8 mouse cellular contexts compared by ENCODE assay signal in genomic region chr11:19925149-19925975, GRCm38 (mm10). TPM values are rescaled to one million over a fixed set of nuclear protein-coding genes. Genes with fewer than 3 reads are reported as not detected.
DNase-seq lines count a peak whose midpoint lies in the region; ATAC-seq lines count a peak whose summit lies in the region.

No protein-coding gene starts in this region.

- under 1% methylated on average over 66 of the region's 75 CpGs for WGBS in hindbrain, embryonic 13.5 days
- under 1% methylated on average over 74 of the region's 75 CpGs for WGBS in macrophage (ENCODE audit: missing documents)

- peak overlapping the region; percentile 94 for H3K9ac ChIP-seq in hindbrain, embryonic 13.5 days

- DNase-seq in R1 (ENCODE audit: low read depth, low spot score) = peak; percentile 77
- peak; percentile 89 to 90 for DNase-seq in cerebellum, postnatal 10 days
- DNase-seq in frontal cortex, postnatal 14 days (ENCODE audit: low spot score in 2 of 2) = peak; percentile 58 to 68
- DNase-seq in left cerebral cortex, adult 18-20 months (ENCODE audit: low spot score in 2 of 2) = peak; percentile 65 to 80
- DNase-seq in retina, postnatal 7 days (ENCODE audit: low read depth, low spot score) = peak; percentile 51
- peak; percentile 61 for DNase-seq in urinary bladder, adult 2 months (ENCODE audit: low spot score)

- no peaks in the 10 kb centered on the region for H3K36me3 ChIP-seq in hindbrain, embryonic 13.5 days
- H3K36me3 ChIP-seq in macrophage (ENCODE audit: inconsistent target) = no peaks in the 10 kb centered on the region

- peak overlapping the region; percentile 93 for H3K4me3 ChIP-seq in hindbrain, embryonic 13.5 days
- H3K4me3 ChIP-seq in macrophage (ENCODE audit: inconsistent target) = peak overlapping the region; percentile 59

- H3K9me3 ChIP-seq in hindbrain, embryonic 13.5 days = no peaks in the 10 kb centered on the region

- H3K4me2 ChIP-seq in hindbrain, embryonic 13.5 days = peak overlapping the region; percentile 65

- ATAC-seq in hindbrain, embryonic 13.5 days (ENCODE audit: low FRiP score) = peak; percentile 75

- no peaks in the 10 kb centered on the region for H3K27me3 ChIP-seq in hindbrain, embryonic 13.5 days

- H3K79me2 ChIP-seq in macrophage (ENCODE audit: inconsistent target) = peaks cover 41% of the 10 kb centered on the region

- peak overlapping the region; percentile 97 for H3K27ac ChIP-seq in hindbrain, embryonic 13.5 days
- H3K27ac ChIP-seq in macrophage = peak overlapping the region; percentile 84

- peaks cover 31% of the 10 kb centered on the region for H3K4me1 ChIP-seq in hindbrain, embryonic 13.5 days (replicated peaks)

RNA-seq across cellular contexts. Expression of gene Spred2, which starts 1.2 kb away (rescaled TPM):
- 6.0 and 6.1 TPM in 2 replicates for polyA plus RNA-seq in hindbrain, embryonic 13.5 days (2015; fragmentation: Nextera tagmentation; extraction: Ambion mirVana)
- total RNA-seq in left cerebral cortex, adult 18-20 months (2021) = 100 to 1,000 TPM in 1 of 2 experiments, 10 to 100 TPM in 1; 99.8 to 122 TPM
- 10 to 100 TPM in 12 of 26 experiments, 1 to 10 TPM in 14; 2.3 to 29.3 (median 8.7) TPM for total RNA-seq in macrophage (2018; cell fraction: chromatin; rRNA removed)
- total RNA-seq in macrophage (2018; cell fraction: cytosol; rRNA removed) = 10 to 100 TPM in 12 of 26 experiments, 1 to 10 TPM in 14; 5.0 to 30.1 (median 9.4) TPM
- 10 to 100 TPM in 17 of 26 experiments, 1 to 10 TPM in 9; 4.3 to 33.2 (median 13.2) TPM for total RNA-seq in macrophage (2018; cell fraction: nucleus; rRNA removed)
- 2.8 to 25.1 TPM (median 4.4 TPM) in 3 replicates for polyA plus RNA-seq in macrophage (2018)
- 23.2 and 31.7 TPM in 2 replicates for polyA plus RNA-seq in urinary bladder, adult 2 months (2012; rRNA removed)

Comparison
In these comparisons a context has a peak if more than half of its experiments do, and no peak if none do; other contexts are left out.
1. Peak in every context shown above with its lines: DNase-seq, ATAC-seq, H3K4me3 ChIP-seq and H3K27ac ChIP-seq.